Mouse (Mus musculus): ENCODE measurements around the gene Ifi27. TPM values are rescaled to one million over a fixed set of nuclear protein-coding genes. Genes with fewer than 3 reads are reported as not detected.

Gene Ifi27
- polyA plus RNA-seq (2012; rRNA removed; ENCODE audit: low replicate concordance) = 91.0 and 200 TPM in 2 replicates

DNA sequence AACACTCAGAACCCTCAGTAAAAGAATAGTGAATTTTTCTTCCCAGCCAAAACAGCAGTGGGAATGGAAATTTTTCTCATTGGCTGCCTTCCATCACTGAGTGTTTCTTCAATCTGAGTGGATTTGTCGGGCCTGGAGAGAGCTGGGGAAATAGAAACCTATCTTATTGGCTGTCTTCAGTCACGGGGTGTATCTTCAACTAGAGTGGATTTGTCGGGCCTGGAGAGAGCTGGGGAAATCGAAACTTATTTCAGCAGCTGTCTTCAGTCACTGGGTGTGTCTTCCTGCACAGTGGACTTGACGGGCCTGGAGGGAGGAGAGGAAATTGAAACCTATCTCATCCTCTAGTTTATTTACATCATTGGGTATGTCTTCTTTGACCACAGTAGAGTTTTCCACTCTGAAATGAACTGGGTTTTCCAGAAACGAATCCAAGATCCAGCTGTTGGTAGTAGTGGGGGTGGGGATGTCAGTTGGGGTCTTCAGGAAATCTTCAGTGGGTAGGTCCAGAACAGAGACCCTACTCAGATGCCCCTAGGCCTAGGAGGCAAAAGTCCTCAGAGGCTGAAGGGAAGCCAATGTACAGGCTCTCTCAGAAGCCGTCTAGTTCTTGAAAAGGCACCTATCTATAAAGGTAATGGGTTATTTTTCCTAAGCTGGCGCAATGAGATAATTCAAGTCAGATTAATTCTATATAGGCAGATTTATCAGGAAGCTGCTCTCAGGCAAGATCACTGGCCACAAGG is at the start of gene Ifi27:
Gene Ifi27, plus strand, starts transcription at position 226 of the 746 bp plus-strand sequence.

GRCm38 (mm10) chr12:103388505-103389347 is 45.3 kb upstream of the Ifi27 start, which contains the start of gene Otub2:
Gene Otub2, plus strand, starts transcription at chr12:103388682.

DNA sequence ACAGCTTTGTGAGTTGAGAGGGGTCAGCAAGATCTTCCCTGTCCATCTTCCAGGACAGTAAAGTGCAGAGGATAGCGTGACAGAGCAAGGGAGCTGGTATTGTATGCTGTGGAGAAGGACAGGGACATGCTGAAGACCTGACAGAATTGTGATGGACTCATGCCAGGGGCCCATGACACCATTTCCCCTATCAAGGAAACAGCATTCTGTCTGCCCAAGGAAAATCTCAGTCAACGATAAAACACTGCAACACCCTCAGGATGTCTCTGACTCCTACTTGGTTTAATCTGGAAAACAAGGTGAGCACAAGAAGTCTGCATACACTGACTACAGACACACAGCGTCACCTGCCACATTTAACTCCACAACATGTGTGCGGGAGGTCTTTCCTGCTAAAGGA is 26.3 kb upstream of the Ifi27 start, which contains the start of gene 9330161L09Rik:
Gene 9330161L09Rik, minus strand, starts transcription at position 101 of the 400 bp plus-strand sequence.

DNA sequence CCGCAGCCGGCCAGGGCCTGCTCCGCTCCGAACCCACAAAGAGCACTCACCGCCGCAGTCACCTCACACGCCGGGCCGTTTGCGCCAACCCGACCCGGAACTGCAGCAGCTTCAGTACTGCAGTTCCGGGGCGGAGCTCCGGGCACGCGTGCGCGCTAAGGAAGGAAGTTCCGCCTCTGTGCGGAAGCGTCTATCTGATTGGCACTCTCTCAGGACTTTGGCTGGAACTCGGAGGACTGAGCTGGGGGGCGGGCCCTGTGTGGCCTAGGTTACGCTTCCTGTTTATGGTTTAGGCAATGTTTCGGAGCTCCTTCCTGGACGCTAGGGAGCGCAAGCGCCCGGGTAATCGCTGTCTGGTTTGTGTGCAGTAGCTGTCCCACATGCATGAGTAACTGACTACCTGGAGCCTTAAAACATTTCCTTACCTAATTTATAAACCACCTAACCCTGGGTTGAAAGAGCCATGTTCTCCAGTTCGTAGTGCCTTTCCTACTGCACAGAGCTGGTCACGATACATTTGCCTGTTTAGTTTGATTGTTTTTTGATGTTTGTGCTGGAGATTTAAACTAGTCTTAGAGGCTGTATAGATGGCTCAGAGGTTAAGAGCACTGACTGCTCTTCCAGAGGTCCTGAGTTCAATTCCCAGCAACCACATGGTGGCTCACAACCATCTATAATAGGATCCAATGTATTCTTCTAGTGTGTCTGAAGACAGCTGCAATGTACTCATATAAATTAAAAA is 8.1 kb upstream of the Ifi27 start, which contains the start of gene Ddx24:
Gene Ddx24, minus strand, starts transcription at position 102 of the 742 bp plus-strand sequence.

GRCm38 (mm10) chr12:103443524-103443923 is 9.5 kb downstream of the Ifi27 start, which contains the start of gene Ifi27l2a:
Gene Ifi27l2a, minus strand, starts transcription at chr12:103443680.

GRCm38 (mm10) chr12:103457140-103457539 is 23.1 kb downstream of the Ifi27 start, which contains the start of gene Ifi27l2b:
Gene Ifi27l2b, minus strand, starts transcription at chr12:103457223.

Other genes starting within 250 kb of the Ifi27 start
- gene Prima1, start 192.1 kb upstream of the Ifi27 start, polyA plus RNA-seq (2012; rRNA removed; ENCODE audit: low replicate concordance) = 0.49 and 1.3 TPM in 2 replicates
- gene Fam181a, start 123.2 kb upstream of the Ifi27 start, polyA plus RNA-seq (2012; rRNA removed; ENCODE audit: low replicate concordance) = not detected in 2 replicates
- 57.4 and 84.1 TPM in 2 replicates for gene Asb2, start 78.2 kb upstream of the Ifi27 start, polyA plus RNA-seq (2012; rRNA removed; ENCODE audit: low replicate concordance)
- gene Otub2, start 45.5 kb upstream of the Ifi27 start, polyA plus RNA-seq (2012; rRNA removed; ENCODE audit: low replicate concordance) = 0.40 and 1.0 TPM in 2 replicates
- 0.28 and 0.39 TPM in 2 replicates for gene 9330161L09Rik, start 26.4 kb upstream of the Ifi27 start, polyA plus RNA-seq (2012; rRNA removed; ENCODE audit: low replicate concordance)
- gene Ddx24, start 8.4 kb upstream of the Ifi27 start, polyA plus RNA-seq (2012; rRNA removed; ENCODE audit: low replicate concordance) = 10.8 and 13.6 TPM in 2 replicates
- 120 and 366 TPM in 2 replicates for gene Ifi27l2a, start 9.5 kb downstream of the Ifi27 start, polyA plus RNA-seq (2012; rRNA removed; ENCODE audit: low replicate concordance)
- 397 and 1,522 TPM in 2 replicates for gene Ifi27l2b, start 23.0 kb downstream of the Ifi27 start, polyA plus RNA-seq (2012; rRNA removed; ENCODE audit: low replicate concordance)
- gene Ppp4r4, start 98.1 kb downstream of the Ifi27 start, polyA plus RNA-seq (2012; rRNA removed; ENCODE audit: low replicate concordance) = 0.06 TPM in 1 of 2 replicates, not detected in the other
- gene Serpina10, start 197.2 kb downstream of the Ifi27 start, polyA plus RNA-seq (2012; rRNA removed; ENCODE audit: low replicate concordance) = 0.08 TPM in 1 of 2 replicates, not detected in the other
- gene Serpina6, start 223.0 kb downstream of the Ifi27 start, polyA plus RNA-seq (2012; rRNA removed; ENCODE audit: low replicate concordance) = not detected in 2 replicates
- not detected in 2 replicates for gene Serpina16, start 241.9 kb downstream of the Ifi27 start, polyA plus RNA-seq (2012; rRNA removed; ENCODE audit: low replicate concordance)

All from duodenum, adult 2 months (tissue).